Mouse (Mus musculus) E14TG2a.4 (cell line): ENCODE measurements at regions not wholly inside any gene's neighbourhood (a gene's known extent, or its start where the extent isn't known, plus 50 kb on each side); places are given as distances from the start of the nearest gene placed in this dataset.

Experiments
- CTCF ChIP-seq: conservative IDR thresholded peaks from 2 replicates; pipeline ENCODE4 v1.5.1; 2014; ENCODE audit warnings: low read length
- NANOG ChIP-seq: IDR thresholded peaks from 2 replicates; pipeline ENCODE4 v1.6.1; 2014; ENCODE audit warnings: borderline replicate concordance, low read length, mixed read lengths

DNA sequence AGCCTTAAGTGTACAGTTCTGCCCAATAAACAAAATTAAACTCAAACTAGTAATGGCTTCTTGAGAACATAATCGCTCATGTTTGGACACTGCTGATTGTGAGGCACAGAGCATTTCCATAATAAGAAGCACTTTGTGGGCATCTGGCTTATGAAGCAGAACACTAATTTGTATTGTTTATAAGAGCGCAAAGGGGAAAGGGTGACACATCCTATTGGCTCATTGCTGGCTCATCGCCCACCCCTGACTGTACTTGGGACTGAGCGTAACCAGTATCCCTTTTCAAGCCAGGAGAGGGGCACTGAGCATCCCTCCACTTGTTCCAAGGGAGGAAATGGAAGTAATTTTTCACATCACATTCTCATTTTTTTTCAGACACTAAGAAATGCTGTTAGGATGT is 288.0 kb downstream of the Sfmbt2 start:
- no peak for TF ChIP-seq CTCF
- no peak for TF ChIP-seq NANOG
